Mouse (Mus musculus) bone marrow, adult 2 months (tissue): Measurements from ENCODE around the gene Golga3. TPM values are rescaled to one million over a fixed set of nuclear protein-coding genes. Genes with fewer than 3 reads are reported as not detected.

Source experiments
- H3K27ac ChIP-seq: fragments of 200-500 bp; 2 replicates; pipeline ENCODE4 v1.5.1; 2012; ENCODE audit warnings: low read depth, mild to moderate bottlenecking, control low read depth, inconsistent platforms, low read length; ENCODE audit not compliant: control insufficient read depth, poor library complexity, insufficient read depth
- H3K4me1 ChIP-seq: fragments of 200-500 bp; 2 replicates; pipeline ENCODE4 v1.6.1; 2011; ENCODE audit warnings: low read length; ENCODE audit not compliant: control insufficient read depth, insufficient read depth
- H3K4me3 ChIP-seq: fragments of 200-500 bp; replicated peaks from 2 replicates; pipeline ENCODE3; 2011; ENCODE audit warnings: mild to moderate bottlenecking, low read depth, low read length, control low read depth; ENCODE audit not compliant: control insufficient read depth
- CTCF ChIP-seq: fragments of 200-500 bp; IDR thresholded peaks from 2 replicates; pipeline ENCODE4 v1.5.1; 2011; ENCODE audit warnings: low read length, control low read depth; ENCODE audit not compliant: control insufficient read depth, insufficient read depth
- POLR2A ChIP-seq: fragments of 200-500 bp; IDR thresholded peaks from 2 replicates; pipeline ENCODE4 v1.6.1; 2011; ENCODE audit warnings: low read depth, mild to moderate bottlenecking, control low read depth, low read length, borderline replicate concordance; ENCODE audit not compliant: control insufficient read depth
- WGBS: fragments of 180-500 bp; shearing (Covaris S2); methylation state at CpG from one replicate; pipeline ENCODE4 v1.1.7; 2018; 5-methylcytosine and 5-hydroxymethylcytosine counted together
- polyA plus RNA-seq: library from polyadenylated mRNA; stranded (reverse); fragments of >200 nt; gene quantifications from 2 replicates; pipeline ENCODE4 v1.2.4, GENCODE M21; 2011; ENCODE audit warnings: low replicate concordance; ENCODE audit not compliant: missing spikeins, insufficient read depth, insufficient read length

The Golga3 gene
- polyA plus RNA-seq, 1 experiment: 11.2 TPM

DNA sequence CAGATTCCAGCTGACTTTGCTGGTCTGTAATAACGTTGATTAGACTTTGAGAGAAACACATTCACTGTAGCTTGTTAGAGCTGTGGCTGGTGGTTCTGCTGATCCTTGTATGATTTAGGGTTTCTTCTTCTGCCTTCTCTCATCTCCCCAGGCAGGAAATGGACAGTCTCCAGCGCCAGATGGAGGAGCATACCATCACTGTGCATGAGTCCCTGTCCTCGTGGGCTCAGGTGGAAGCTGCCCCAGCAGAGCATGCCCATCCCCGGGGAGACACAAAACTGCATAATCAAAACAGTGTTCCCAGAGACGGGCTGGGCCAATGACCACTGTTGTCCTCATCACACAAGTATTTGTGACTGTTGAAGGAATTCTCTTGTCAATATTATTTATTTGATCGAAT, 46.3 kb downstream of the Golga3 start:
- WGBS: 80% methylated on average over 6 of the region's 6 CpGs
- Histone ChIP-seq H3K4me1 (no peaks in the 10 kb centered on the region), H3K4me3 (no peak overlapping the region), H3K27ac (no peak overlapping the region)
- TF ChIP-seq CTCF (no peak), POLR2A (no peak)

DNA sequence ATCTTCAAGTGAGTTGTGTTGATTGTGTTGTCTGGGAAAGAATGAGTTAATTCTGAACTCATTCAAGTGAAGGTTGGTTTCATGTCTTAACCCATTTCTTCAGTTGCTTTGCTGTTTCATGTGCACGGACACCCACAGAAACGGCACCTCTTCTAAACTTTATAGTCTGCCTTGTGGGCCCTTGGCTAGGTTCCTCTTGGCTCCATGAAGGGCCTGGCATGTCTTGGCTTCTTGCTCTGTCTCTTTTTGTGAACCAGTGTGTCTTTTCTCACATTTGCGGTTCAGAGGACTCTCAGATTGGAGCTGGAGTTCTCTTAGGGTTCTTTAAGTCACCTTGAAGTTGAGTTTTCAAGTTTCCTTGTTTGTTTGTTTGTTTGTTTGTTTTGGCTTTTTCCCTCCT, 48.6 kb downstream of the Golga3 start:
- Histone ChIP-seq H3K4me3 (no peak overlapping the region), H3K27ac (no peak overlapping the region), H3K4me1 (no peaks in the 10 kb centered on the region; the same call in 1 of the 2 replicates)
- no peak for TF ChIP-seq POLR2A
- no peak for TF ChIP-seq CTCF
- WGBS: 88% methylated on average over 3 of the region's 3 CpGs

DNA sequence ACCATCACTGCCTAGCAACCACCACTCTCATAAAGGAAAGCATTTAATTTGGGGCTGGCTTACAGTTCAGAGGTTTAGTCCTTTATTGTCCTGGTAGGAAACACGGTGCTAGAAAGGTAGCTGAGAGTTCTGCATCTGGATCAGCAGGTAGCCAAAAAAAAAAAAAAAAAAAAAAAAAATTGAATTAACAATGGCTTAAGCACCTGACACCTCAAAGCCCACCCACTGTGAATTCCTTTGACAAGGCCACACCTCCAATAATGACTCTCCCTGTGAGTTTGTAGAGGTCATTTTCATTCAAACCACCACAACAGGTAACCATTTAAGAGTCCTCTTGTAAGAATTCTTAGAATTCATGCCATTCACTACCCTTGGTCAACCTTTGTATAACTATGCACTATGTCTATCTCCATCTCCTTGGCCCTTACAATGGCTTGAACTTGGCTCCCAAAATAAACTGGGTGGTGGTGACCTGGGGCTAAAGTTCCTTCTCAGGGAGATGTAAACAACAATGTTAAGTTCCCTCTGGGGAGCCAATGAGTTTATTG, 50.9 kb downstream of the Golga3 start:
- no peak overlapping the region for H3K4me3 ChIP-seq
- TF ChIP-seq POLR2A (no peak), CTCF (no peak)
- peaks cover 1% of the 10 kb centered on the region; the same call in 1 of the 2 replicates for H3K4me1 ChIP-seq
- H3K27ac ChIP-seq: no peak overlapping the region
- 78% methylated on average over 1 of the region's 1 CpGs for WGBS

DNA sequence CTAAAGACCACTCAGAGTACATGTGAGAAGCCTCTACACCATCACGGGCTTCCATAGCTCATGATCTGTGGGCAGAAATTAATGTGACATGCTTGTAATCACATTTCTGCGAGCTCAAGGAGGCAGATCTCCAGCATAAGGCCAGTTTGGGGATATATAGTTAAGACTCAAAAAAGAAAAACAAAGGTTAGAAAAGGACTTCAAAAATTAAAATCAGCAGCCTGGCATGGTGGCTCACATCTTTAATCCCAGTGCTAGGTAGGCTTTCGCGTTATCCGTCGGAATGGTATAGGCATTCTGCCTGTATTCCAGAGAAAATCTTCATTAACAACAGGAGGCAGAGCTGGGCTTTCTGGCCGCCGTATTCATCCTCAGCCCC, 53.9 kb downstream of the Golga3 start:
- Histone ChIP-seq H3K4me3 (peak overlapping the region; percentile 82), H3K27ac (peak overlapping the region; percentile 100), H3K4me1 (peaks cover 1% of the 10 kb centered on the region; the same call in 1 of the 2 replicates)
- 4% methylated on average over 8 of the region's 8 CpGs for WGBS
- TF ChIP-seq POLR2A (no peak), CTCF (no peak)

DNA sequence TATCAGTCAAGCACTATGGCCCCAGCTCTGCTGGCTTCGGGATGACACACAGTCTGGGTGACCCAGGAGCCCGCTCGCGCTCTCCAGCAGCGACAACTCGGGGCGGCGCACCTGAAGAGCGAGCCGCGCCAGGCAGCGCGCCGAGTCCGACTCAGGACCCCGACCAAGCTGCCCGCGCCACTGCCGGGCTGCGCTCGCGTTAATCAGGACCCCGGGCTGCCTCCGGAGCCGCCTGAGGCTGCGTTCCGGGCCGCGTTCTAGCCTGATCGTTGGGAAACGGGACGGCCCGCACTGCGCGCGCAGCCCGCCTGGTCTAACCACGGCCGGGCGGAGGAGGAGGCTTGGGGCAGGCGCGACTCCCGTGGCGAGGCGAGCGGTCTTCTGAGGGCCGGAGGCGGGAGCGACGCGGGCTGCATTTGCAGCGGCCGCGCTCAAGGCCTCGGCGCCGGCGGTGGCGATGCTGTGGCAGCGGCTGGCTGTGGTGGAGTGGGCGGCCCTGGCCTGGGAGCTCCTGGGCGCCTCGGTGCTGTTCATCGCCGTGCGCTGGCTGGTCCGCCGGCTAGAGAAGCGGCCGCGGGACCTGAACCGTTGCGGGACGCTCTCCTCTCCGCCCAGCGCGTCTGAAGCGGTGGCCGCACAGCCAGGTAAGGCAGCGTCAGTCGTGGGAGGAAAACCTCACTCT, 54.4 kb downstream of the Golga3 start, which contains the start of gene Ankle2:
Ankle2 (plus strand) TSS at position 225 of the 682 bp plus-strand sequence.
- H3K4me1 ChIP-seq: peaks cover 1% of the 10 kb centered on the region; the same call in 1 of the 2 replicates
- TF ChIP-seq CTCF (no peak), POLR2A (peak; percentile 69; the same call in 1 of the 2 replicates)
- under 1% methylated on average over 81 of the region's 81 CpGs for WGBS
- H3K27ac ChIP-seq: peak within 1 kb of the TSS; percentile 100
- peak within 1 kb of the TSS; percentile 100 for H3K4me3 ChIP-seq

DNA sequence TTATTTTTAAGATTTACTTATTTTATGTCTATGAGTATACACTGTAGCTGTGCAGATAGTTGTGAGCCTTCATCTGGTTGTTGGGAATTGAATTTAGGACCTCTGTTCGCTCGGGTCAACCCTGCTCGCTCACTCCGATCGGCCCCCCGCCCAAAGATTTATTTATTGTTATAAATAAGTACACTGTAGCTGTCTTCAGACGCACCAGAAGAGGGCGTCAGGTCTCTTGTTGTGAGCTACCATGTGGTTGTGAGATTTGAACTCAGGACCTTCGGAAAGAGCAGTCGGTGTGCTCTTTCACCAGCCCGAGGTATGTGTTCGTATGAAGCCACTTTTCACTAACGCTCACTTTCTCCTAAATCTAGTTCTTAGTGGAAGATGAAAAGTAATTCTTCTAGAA, 55.1 kb downstream of the Golga3 start:
- Histone ChIP-seq H3K27ac (no peak overlapping the region), H3K4me1 (peaks cover 1% of the 10 kb centered on the region; the same call in 1 of the 2 replicates), H3K4me3 (peak overlapping the region; percentile 69)
- WGBS: 32% methylated on average over 13 of the region's 13 CpGs
- no peak for TF ChIP-seq CTCF
- no peak for TF ChIP-seq POLR2A

DNA sequence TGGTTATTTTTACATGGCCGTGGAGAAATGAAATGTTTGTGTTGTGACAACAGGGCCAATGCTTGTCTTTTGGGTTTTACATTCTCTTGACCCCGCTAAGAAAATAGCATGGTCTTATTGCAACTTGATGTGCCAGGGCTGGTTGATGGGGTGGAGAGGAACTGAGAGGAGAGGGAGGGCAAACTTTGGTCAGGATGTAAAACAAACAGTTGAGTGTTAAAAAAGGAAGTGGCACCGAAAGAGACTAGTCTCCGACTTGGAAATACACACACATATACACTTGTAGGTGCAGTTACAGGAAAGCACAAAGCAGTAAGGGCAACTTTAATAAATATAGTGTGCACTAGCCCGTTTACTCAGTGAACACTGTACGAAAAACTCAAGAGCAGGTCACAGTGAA, 55.8 kb downstream of the Golga3 start:
- WGBS: 10% methylated on average over 6 of the region's 6 CpGs
- Histone ChIP-seq H3K27ac (no peak overlapping the region; the same call in 1 of the 2 replicates), H3K4me3 (peak overlapping the region; percentile 52)

DNA sequence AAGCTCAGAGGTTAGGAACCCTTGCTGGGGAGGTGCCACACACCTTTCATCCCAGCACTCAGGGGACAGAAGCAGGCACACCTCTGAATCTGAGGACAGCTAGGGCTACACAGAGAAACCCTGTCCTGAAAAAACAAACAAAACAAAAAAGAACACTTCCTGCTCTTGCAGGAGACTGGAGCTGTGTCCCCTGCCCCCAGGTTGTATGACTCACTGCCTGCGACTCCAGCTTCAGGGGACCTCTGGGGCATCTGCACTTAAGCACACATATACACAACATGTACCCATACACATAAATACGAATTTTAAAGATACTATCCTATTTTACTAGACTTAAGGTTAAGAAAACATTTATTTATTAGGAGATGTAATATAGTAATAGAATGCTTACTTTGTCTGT, 67.6 kb downstream of the Golga3 start:
- no peaks in the 10 kb centered on the region for H3K4me1 ChIP-seq
- no peak overlapping the region for H3K27ac ChIP-seq
- TF ChIP-seq CTCF (no peak), POLR2A (no peak)
- H3K4me3 ChIP-seq: no peak overlapping the region
- WGBS: 84% methylated on average over 2 of the region's 2 CpGs

More for the DNA sequence above, 55.8 kb downstream of the Golga3 start:
- H3K4me1 ChIP-seq: peaks cover 1% of the 10 kb centered on the region; the same call in 1 of the 2 replicates
- TF ChIP-seq POLR2A (no peak), CTCF (no peak)
